Mouse (Mus musculus): ENCODE measurements around the gene Cyth4. TPM values are rescaled to one million over a fixed set of nuclear protein-coding genes. Genes with fewer than 3 reads are reported as not detected.

The Cyth4 gene
- polyA plus RNA-seq, 1 experiment, result 398 TPM

DNA sequence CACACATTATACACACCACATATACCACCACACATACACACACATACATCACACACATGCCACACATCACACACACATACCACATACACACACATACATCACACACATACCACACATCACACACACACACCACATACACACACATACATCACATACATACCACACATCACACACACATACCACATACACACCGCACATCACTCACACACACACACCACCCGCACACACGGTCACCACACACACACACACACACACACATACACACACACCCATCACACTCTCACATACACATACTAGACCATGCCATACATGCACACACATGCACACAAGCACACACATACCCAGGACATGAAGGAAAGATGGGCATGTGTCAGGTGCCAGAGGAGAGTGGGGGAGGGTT lies 33.5 kb upstream of the Cyth4 start:
- Histone ChIP-seq H3K4me3 (ENCODE audit: insufficient read depth, low read length) (no peak overlapping the region), H3K27ac (ENCODE audit: insufficient read depth, low read depth, low read length) (no peak overlapping the region), H3K4me1 (ENCODE audit: control insufficient read depth, insufficient read depth, low read length) (peaks cover 27% of the 10 kb centered on the region)
- TF ChIP-seq POLR2A (IDR thresholded peaks at IDR 0.05; ENCODE audit: borderline replicate concordance, low read depth, low read length) (no peak), CTCF (IDR thresholded peaks at IDR 0.05; ENCODE audit: low read depth, low read length) (no peak)

DNA sequence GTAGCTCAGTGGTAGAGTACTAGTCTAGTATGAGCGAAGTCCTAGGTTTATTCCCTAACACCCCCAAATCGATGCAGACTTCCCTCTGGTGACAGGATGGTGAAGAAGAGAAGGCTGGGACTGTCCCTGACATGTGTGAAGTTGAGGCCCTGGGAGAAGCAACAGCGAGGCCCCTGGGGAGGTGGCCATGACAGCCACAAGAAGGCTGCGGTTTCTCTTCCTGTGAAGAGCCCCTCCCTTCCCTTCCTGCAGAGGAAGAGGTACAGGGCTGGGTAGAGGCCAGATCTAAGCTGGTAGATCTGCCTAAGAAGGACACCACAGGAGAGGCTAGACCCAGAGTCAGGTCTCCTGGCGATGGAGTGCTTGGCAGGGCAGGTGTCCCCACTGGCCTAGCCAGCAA lies 32.9 kb upstream of the Cyth4 start:
- no peak overlapping the region for H3K27ac ChIP-seq (ENCODE audit: insufficient read depth, low read depth, low read length)
- H3K4me1 ChIP-seq (ENCODE audit: control insufficient read depth, insufficient read depth, low read length), result peaks cover 27% of the 10 kb centered on the region
- no peak overlapping the region for H3K4me3 ChIP-seq (ENCODE audit: insufficient read depth, low read length)
- TF ChIP-seq POLR2A (IDR thresholded peaks at IDR 0.05; ENCODE audit: borderline replicate concordance, low read depth, low read length) (no peak), CTCF (IDR thresholded peaks at IDR 0.05; ENCODE audit: low read depth, low read length) (no peak)

DNA sequence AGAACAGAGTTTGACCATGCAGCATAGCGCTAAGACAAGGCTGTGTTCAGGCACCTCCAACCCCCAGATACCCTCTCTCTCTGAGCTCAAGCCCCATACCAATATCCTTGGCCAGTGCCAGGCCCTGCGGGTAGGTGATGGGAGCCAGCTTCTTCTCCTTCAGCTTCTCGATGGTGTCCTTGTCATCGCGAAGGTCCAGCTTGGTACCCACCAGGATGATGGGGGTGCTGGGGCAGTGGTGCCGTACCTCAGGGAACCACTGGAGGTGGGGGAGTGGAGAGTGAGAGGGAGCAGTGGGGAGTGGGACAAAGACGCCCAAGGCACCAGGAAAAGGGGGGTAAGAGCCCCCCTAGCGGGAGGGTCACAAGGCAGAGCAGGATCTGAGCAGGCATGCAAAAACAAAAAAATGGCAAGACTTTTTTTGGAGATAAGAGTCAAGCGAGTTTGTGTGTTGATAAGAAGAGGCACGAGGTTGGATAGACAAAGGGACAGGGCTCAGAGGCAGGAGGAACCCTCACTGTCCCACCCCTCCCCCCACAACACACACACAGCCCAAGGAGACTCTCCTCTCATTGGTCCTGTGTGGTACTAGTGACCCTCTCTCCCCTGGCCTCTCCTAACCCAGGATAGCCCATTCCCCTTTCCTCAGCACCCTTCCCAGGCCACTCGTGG lies 31.9 kb upstream of the Cyth4 start:
- Histone ChIP-seq H3K4me3 (ENCODE audit: insufficient read depth, low read length) (no peak overlapping the region), H3K4me1 (ENCODE audit: control insufficient read depth, insufficient read depth, low read length) (peaks cover 27% of the 10 kb centered on the region), H3K27ac (ENCODE audit: insufficient read depth, low read depth, low read length) (no peak overlapping the region)
- TF ChIP-seq POLR2A (IDR thresholded peaks at IDR 0.05; ENCODE audit: borderline replicate concordance, low read depth, low read length) (no peak), CTCF (IDR thresholded peaks at IDR 0.05; ENCODE audit: low read depth, low read length) (no peak)

DNA sequence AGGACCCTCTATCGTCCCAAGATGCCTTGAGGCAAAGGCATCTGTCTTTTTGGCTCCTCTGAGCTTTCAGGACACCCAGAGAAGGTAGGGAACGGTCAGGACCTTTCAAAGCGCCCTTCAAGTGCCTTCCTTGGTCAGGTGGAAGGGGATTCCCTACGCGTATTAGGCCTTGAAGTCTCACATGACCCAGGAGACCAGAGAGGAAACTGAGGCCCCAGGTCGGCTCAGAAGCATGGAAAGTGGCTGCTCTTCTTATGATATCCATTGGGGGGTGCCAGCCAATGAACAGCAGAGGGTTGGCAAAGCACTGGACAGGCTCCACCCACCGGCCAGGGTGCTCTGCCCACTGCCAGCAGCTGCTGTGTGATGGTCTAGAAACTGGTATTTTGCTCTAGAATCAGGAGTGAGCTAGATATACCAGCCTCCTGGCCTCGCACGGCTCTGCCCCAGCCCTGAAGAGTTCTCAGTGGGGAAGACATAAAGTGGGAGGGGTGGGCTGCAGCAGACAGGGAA lies 29.2 kb upstream of the Cyth4 start:
- H3K27ac ChIP-seq (ENCODE audit: insufficient read depth, low read depth, low read length), result no peak overlapping the region

DNA sequence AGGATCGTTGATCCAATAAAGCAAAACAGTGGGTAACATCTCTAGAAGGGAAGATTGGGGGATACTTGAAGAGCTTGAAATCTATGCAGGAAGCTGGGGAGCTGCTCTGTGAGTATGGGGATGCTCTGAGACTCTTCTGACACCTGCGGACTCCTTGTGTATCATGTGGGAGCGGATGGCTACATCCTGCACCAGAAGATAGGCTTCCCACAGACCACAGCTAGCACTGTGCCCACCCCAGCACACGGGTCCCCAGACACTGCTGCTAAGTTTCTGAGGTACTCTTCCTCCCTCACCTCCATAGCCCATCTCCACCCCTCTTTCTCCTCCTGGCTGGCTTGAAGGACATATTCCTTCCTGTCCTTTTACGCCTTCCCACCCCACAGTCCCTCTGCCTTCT lies 26.7 kb upstream of the Cyth4 start:
- peaks cover 33% of the 10 kb centered on the region for H3K4me1 ChIP-seq (ENCODE audit: control insufficient read depth, insufficient read depth, low read length)
- no peak overlapping the region for H3K27ac ChIP-seq (ENCODE audit: insufficient read depth, low read depth, low read length)

More for the DNA sequence above, 29.2 kb upstream of the Cyth4 start:
- Histone ChIP-seq H3K4me1 (ENCODE audit: control insufficient read depth, insufficient read depth, low read length) (peaks cover 38% of the 10 kb centered on the region), H3K4me3 (ENCODE audit: insufficient read depth, low read length) (no peak overlapping the region)
- TF ChIP-seq CTCF (IDR thresholded peaks at IDR 0.05; ENCODE audit: low read depth, low read length), result no peak
- no peak for TF ChIP-seq POLR2A (IDR thresholded peaks at IDR 0.05; ENCODE audit: borderline replicate concordance, low read depth, low read length)

DNA sequence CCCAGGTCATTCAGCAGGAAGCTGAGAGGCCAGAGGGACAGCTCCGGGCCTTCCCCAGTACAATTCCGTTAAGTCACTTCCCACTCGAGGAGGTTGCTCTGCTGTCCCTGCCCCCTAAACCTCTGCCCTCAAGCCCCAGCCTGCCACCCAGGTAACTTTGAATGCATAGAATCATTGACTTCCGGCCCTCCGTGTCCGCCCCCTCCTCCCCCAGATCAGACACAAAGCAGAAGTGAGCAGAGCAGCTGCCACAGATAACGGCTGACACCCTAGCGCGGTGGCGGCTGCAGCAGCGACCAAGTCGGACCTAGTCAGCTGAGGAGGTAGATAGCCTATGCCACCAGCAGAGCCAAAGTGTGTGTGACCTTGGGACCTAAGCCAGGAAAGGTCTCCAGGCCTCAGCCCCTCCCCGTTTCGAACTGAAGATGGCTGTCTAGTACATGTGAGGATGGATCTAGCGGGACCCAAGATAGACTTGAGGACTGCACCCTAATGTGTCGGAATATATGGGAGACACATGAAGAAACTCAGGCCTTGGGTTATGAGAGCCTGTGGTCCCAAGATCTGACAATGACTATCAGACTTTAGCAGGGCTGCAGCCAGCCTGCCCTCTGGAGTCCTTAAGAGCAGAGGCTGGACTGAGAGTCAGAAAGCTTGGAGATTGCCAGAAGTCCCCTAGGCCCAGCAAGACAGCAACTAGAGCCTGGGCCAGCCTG lies 25.1 kb upstream of the Cyth4 start:
- H3K4me1 ChIP-seq (ENCODE audit: control insufficient read depth, insufficient read depth, low read length), result peaks cover 25% of the 10 kb centered on the region
- TF ChIP-seq POLR2A (IDR thresholded peaks at IDR 0.05; ENCODE audit: borderline replicate concordance, low read depth, low read length), result no peak
- no peak for TF ChIP-seq CTCF (IDR thresholded peaks at IDR 0.05; ENCODE audit: low read depth, low read length)
- peak overlapping the region; percentile 83 for H3K27ac ChIP-seq (ENCODE audit: insufficient read depth, low read depth, low read length)
- peak overlapping the region; percentile 87 for H3K4me3 ChIP-seq (ENCODE audit: insufficient read depth, low read length)

More for the DNA sequence above, 26.7 kb upstream of the Cyth4 start:
- no peak overlapping the region for H3K4me3 ChIP-seq (ENCODE audit: insufficient read depth, low read length)
- no peak for TF ChIP-seq POLR2A (IDR thresholded peaks at IDR 0.05; ENCODE audit: borderline replicate concordance, low read depth, low read length)
- no peak for TF ChIP-seq CTCF (IDR thresholded peaks at IDR 0.05; ENCODE audit: low read depth, low read length)

DNA sequence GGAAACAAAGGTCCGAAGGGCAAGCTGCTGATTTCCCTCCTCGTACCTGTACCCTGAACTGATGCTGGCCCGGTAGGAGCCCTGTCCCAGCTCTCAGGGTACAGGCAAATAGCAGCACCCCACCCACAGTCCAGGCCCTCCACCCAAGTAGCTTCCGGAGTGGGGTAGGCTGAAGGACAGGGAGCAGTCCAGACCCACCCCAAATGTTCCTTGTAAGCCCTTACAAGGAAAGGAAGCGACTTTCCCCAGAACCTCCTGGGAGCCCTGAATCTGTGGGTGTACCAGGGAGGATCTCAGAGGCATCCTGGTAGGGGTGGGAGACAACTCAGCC lies 24.6 kb upstream of the Cyth4 start:
- peak overlapping the region; percentile 83 for H3K27ac ChIP-seq (ENCODE audit: insufficient read depth, low read depth, low read length)
- peak overlapping the region; percentile 87 for H3K4me3 ChIP-seq (ENCODE audit: insufficient read depth, low read length)
- peaks cover 25% of the 10 kb centered on the region for H3K4me1 ChIP-seq (ENCODE audit: control insufficient read depth, insufficient read depth, low read length)
- TF ChIP-seq CTCF (IDR thresholded peaks at IDR 0.05; ENCODE audit: low read depth, low read length) (no peak), POLR2A (IDR thresholded peaks at IDR 0.05; ENCODE audit: borderline replicate concordance, low read depth, low read length) (no peak)

DNA sequence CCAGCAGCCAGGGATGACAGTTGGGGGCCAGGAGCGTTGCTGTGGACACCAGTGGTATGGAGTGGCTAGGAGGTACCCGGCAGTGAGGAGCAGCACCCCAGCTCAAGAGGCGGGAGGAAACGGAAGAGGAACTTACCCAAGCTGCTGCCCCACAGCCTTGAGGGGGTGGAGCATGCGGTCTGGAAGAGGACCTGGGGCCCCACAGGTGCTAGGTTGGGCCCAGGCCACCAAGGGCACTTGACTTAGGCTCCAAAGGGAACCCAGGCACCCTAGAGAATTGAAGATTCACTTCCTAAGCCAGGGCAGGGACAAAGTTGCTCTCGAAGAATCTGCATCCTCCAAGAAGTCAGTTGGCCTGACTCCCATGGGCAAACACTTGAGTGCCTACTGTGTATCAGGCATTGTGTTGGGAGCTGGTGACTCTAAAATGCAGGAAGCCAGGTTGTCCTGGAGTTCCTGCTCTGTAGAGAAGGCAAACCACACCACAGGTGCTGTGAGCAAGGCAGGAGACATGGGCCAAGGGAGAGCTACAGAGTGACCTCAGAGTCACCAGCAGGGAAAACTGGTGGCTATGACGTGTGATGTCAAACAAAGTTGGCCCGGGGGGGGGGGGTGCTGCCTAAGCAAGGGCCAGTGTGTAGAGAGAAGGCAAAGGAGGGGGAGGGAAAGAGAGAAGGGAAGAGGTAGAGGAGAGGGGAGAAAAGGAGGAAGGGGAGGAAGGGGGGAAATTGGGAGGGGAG lies 24.0 kb upstream of the Cyth4 start, which contains the start of gene Rac2:
Rac2 (minus strand) TSS at position 126 of the 740 bp plus-strand sequence.
- Histone ChIP-seq H3K4me3 (ENCODE audit: insufficient read depth, low read length) (peak within 1 kb of the TSS; percentile 87), H3K27ac (ENCODE audit: insufficient read depth, low read depth, low read length) (peak within 1 kb of the TSS; percentile 83), H3K4me1 (ENCODE audit: control insufficient read depth, insufficient read depth, low read length) (peaks cover 25% of the 10 kb centered on the region)
- TF ChIP-seq POLR2A (IDR thresholded peaks at IDR 0.05; ENCODE audit: borderline replicate concordance, low read depth, low read length) (no peak), CTCF (IDR thresholded peaks at IDR 0.05; ENCODE audit: low read depth, low read length) (no peak)

DNA sequence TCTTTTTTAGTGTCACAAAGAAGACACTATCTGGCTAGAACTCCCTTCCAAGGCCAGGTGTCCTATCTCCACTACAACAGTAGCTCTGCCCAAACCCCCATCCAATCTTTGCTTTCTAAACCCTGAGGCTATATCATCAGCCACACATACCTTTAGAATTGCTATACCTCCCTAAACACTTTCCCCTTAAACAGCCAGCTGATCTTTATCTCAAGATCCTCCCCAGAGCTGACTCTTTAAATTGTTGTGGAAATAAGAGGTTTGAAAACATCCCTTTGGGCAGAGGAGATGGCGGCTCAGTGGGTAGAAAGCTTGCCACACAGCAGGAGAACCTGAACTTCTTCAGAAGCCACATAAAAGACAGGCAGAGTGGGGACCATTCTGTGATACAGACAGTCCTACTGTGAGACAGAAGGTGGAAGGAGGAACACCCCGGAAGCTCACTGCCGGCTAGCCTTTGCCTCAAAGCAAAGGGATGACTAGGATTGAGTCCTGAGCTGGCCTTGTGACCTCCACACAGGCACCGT lies 20.5 kb upstream of the Cyth4 start:
- TF ChIP-seq POLR2A (IDR thresholded peaks at IDR 0.05; ENCODE audit: borderline replicate concordance, low read depth, low read length) (no peak), CTCF (IDR thresholded peaks at IDR 0.05; ENCODE audit: low read depth, low read length) (no peak)
- H3K4me3 ChIP-seq (ENCODE audit: insufficient read depth, low read length), result no peak overlapping the region
- no peak overlapping the region for H3K27ac ChIP-seq (ENCODE audit: insufficient read depth, low read depth, low read length)
- H3K4me1 ChIP-seq (ENCODE audit: control insufficient read depth, insufficient read depth, low read length), result peaks cover 23% of the 10 kb centered on the region
